Mouse (Mus musculus) limb, embryonic 14.5 days (tissue): ENCODE measurements around the gene Hoxc9. TPM values are rescaled to one million over a fixed set of nuclear protein-coding genes. Genes with fewer than 3 reads are reported as not detected.

Source experiments
- ATAC-seq: fragments of 200-750 bp; cut with Nextera tagmentation; 2 replicates; pipeline ENCODE4 v1.8.0; 2017; ENCODE audit warnings: low read depth, moderate number of reproducible peaks, moderate TSS enrichment; ENCODE audit not compliant: low FRiP score
- DNase-seq: peaks from one replicate; pipeline ENCODE4 v3.0.0-alpha.2; 2015; ENCODE audit warnings: low spot score
- H3K27ac ChIP-seq: fragments of 300-500 bp; sonication (generic); replicated peaks from 2 replicates; pipeline ENCODE4 v1.5.1; 2014; ENCODE audit warnings: low read depth, mild to moderate bottlenecking, low read length, moderate library complexity, mixed read lengths
- H3K27me3 ChIP-seq: fragments of 300-500 bp; sonication (generic); 2 replicates; pipeline ENCODE4 v1.6.1; 2014; ENCODE audit warnings: low read length, mixed read lengths; ENCODE audit not compliant: control insufficient read depth, insufficient read depth
- H3K36me3 ChIP-seq: fragments of 300-500 bp; sonication (generic); 2 replicates; pipeline ENCODE4 v1.6.1; 2014; ENCODE audit warnings: mild to moderate bottlenecking, low read length, moderate library complexity, mixed read lengths; ENCODE audit not compliant: control insufficient read depth, insufficient read depth
- H3K4me1 ChIP-seq: fragments of 300-500 bp; sonication (generic); 2 replicates; pipeline ENCODE4 v1.6.1; 2014; ENCODE audit warnings: antibody characterized with exemption, low read length, mixed read lengths; ENCODE audit not compliant: control insufficient read depth, insufficient read depth
- H3K4me2 ChIP-seq: fragments of 300-500 bp; sonication (generic); replicated peaks from 2 replicates; pipeline ENCODE4 v1.6.1; 2014; ENCODE audit warnings: low read depth, mild to moderate bottlenecking, low read length, moderate library complexity; ENCODE audit not compliant: severe bottlenecking
- H3K4me3 ChIP-seq: fragments of 300-500 bp; sonication (generic); replicated peaks from 2 replicates; pipeline ENCODE4 v1.5.1; 2014; ENCODE audit warnings: low read length
- H3K9ac ChIP-seq: fragments of 300-500 bp; sonication (generic); 2 replicates; pipeline ENCODE4 v1.6.1; 2014; ENCODE audit warnings: mild to moderate bottlenecking, low read depth, low read length, moderate library complexity; ENCODE audit not compliant: severe bottlenecking
- H3K9me3 ChIP-seq: fragments of 300-500 bp; sonication (generic); 2 replicates; pipeline ENCODE4 v1.6.1; 2016; ENCODE audit warnings: low read length; ENCODE audit not compliant: control insufficient read depth
- POLR2A ChIP-seq: fragments of 200-500 bp; IDR thresholded peaks from 2 replicates; pipeline ENCODE4 v1.8.0; 2012; ENCODE audit warnings: inconsistent platforms, mild to moderate bottlenecking, moderate library complexity, borderline replicate concordance; ENCODE audit not compliant: insufficient read depth, insufficient read length; ENCODE audit errors: extremely low read depth
- WGBS: fragments of 180-500 bp; shearing (Covaris S2); extraction: QIAGEN DNeasy Blood & Tissue Kit; methylation state at CpG from one replicate; pipeline ENCODE4 v1.1.7; 2014; 5-methylcytosine and 5-hydroxymethylcytosine counted together
- polyA plus RNA-seq, 2 experiments: library from polyadenylated mRNA; depleted of rRNA in 1 of 2; stranded (reverse) in 1 of 2; unstranded in 1 of 2; fragments of >200 nt; fragmentation: Nextera tagmentation in 1 of 2; extraction: Ambion mirVana in 1 of 2; gene quantifications; 2 replicates each; pipeline versions ENCODE4 v1.2.1 to v1.2.3; 2012 to 2014

Hoxc9 gene
- polyA plus RNA-seq, 2 experiments = 1.1 to 2.1 TPM

DNA sequence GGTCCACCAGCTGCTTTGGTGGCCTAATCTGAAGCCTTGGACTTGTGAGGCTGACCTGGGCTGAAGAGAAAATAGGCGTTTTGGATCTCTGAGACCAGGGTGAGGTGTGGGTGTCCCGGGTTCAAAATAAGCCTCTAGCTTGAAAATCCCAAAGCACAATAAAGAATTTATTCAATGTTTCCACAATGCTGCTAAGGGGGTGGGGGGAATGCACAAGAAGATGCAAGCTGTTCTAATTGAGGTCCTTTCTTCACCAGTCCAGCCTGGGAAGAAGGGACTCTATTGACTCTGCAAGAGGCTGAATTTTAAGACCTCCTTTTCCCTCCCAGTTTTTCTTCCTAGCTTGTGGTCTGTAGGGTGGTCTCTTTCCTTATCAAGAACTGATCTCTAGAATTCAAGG is 25.4 kb upstream of the Hoxc9 start:
- ATAC-seq (no peak), DNase-seq (no peak)
- H3K4me2 ChIP-seq = peak overlapping the region; percentile 24; the same call in 1 of the 2 replicates
- no peaks in the 10 kb centered on the region for H3K9me3 ChIP-seq
- no peaks in the 10 kb centered on the region for H3K36me3 ChIP-seq
- 18% methylated on average over 2 of the region's 2 CpGs for WGBS
- no peaks in the 10 kb centered on the region for H3K4me1 ChIP-seq
- no peak for TF ChIP-seq POLR2A
- H3K9ac ChIP-seq = no peak overlapping the region
- peaks cover 89% of the 10 kb centered on the region for H3K27me3 ChIP-seq
- H3K27ac ChIP-seq = no peak overlapping the region
- H3K4me3 ChIP-seq = no peak overlapping the region

- H3K9me3 ChIP-seq = no peaks in the 10 kb centered on the region
- ATAC-seq (no peak), DNase-seq (no peak)
- H3K27me3 ChIP-seq = peaks cover 90% of the 10 kb centered on the region
- TF ChIP-seq POLR2A = no peak
- peak overlapping the region; percentile 39 for H3K4me2 ChIP-seq
- H3K4me3 ChIP-seq = peak overlapping the region; percentile 44; the same call in 1 of the 2 replicates
- H3K4me1 ChIP-seq = no peaks in the 10 kb centered on the region
- WGBS = 11% methylated on average over 6 of the region's 6 CpGs
- H3K27ac ChIP-seq = no peak overlapping the region
- no peaks in the 10 kb centered on the region for H3K36me3 ChIP-seq
- H3K9ac ChIP-seq = peak overlapping the region; percentile 70; the same call in 1 of the 2 replicates
Observed at GRCm38 (mm10) chr15:102953561-102953960, 22.7 kb upstream of the Hoxc9 start.

DNA sequence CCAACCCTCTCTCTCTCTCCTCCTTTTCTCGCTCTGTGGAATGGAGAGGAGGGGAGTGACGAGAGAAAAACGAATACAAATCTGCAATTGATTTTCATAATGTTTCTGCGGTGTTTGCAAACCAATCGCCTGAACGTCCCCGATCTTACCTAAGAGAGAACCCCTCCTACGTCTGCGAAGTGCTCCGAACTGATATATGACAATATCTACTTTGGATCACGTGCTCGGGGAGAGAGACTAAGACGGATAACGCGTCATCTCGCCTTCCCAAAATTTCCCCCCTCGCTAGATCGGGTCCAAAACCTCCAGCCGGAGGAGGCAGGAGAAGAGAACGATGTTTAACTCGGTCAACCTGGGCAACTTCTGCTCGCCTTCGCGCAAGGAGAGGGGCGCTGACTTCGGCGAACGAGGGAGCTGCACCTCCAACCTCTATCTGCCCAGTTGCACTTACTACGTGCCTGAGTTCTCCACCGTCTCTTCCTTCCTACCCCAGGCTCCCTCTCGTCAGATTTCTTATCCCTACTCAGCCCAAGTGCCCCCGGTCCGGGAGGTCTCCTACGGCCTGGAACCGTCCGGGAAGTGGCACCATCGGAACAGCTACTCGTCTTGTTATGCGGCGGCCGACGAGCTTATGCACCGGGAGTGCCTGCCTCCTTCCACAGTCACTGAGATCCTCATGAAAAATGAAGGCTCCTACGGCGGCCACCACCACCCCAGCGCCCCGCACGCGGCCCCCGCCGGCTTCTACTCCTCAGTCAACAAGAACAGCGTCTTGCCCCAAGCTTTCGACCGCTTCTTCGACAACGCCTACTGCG is 21.8 kb upstream of the Hoxc9 start, which contains the start of gene Hoxc11:
Gene Hoxc11 (plus strand): TSS at position 236 of the 815 bp plus-strand sequence.
- peak within 1 kb of the TSS; percentile 39 for H3K4me2 ChIP-seq

GRCm38 (mm10) chr15:102955007-102955382 is 21.2 kb upstream of the Hoxc9 start:
- WGBS = 2% methylated on average over 22 of the region's 28 CpGs

More for the DNA sequence above, 21.8 kb upstream of the Hoxc9 start, which contains the start of gene Hoxc11:
- peak within 1 kb of the TSS; percentile 71 for H3K27ac ChIP-seq
- H3K4me1 ChIP-seq = no peaks in the 10 kb centered on the region; the same call in 1 of the 2 replicates
- H3K4me3 ChIP-seq = peak within 1 kb of the TSS; percentile 44
- ATAC-seq (no peak), DNase-seq (no peak)
- peaks cover 85% of the 10 kb centered on the region for H3K27me3 ChIP-seq
- WGBS = under 1% methylated on average over 52 of the region's 57 CpGs
- peak within 1 kb of the TSS; percentile 70 for H3K9ac ChIP-seq
- H3K36me3 ChIP-seq = no peaks in the 10 kb centered on the region
- TF ChIP-seq POLR2A = no peak
- no peaks in the 10 kb centered on the region for H3K9me3 ChIP-seq

DNA sequence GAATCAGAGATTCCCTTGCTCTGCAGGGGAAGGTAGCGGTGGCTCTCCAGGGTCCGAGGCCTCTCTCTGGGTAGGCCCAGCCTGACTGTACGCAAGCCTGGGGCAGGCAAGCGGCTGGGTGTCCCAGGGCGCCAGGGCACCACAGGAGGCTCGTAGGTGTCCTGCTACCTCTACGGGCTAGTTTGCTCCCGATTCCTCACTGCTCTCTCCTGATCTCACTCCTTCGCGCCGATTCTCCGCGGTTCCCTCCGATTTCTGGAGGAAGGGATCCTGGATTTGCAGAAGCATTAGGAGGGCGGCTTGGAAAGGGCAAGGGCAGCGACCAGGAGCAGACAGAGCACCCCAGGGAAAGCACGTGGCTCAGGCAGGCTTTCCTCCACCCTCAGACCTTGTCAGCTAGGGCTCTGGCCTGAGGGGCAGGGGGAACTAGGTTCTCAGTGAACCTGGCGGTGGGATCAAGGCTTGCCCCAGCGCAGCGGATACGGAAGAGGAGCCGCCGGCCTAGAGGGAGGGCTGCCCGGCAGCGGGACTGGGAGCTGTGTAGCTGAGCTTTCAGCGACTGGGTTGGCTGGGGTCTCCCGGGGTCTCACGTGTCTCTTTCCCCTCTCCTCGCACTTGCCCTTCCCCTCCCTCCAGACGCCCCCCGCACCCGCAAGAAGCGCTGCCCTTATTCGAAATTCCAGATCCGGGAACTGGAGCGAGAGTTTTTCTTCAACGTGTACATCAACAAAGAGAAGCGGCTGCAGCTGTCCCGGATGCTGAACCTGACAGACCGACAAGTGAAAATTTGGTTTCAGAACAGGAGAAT is 20.2 kb upstream of the Hoxc9 start:
- under 1% methylated on average over 28 of the region's 40 CpGs for WGBS
- peak overlapping the region; percentile 44 for H3K4me3 ChIP-seq

More at GRCm38 (mm10) chr15:102955007-102955382, 21.2 kb upstream of the Hoxc9 start:
- peak overlapping the region; percentile 70 for H3K9ac ChIP-seq
- no peak for TF ChIP-seq POLR2A
- DNase-seq (no peak), ATAC-seq (no peak)
- H3K27me3 ChIP-seq = peaks cover 85% of the 10 kb centered on the region
- H3K27ac ChIP-seq = peak overlapping the region; percentile 71
- H3K4me1 ChIP-seq = peaks cover 6% of the 10 kb centered on the region; the same call in 1 of the 2 replicates
- H3K4me2 ChIP-seq = peak overlapping the region; percentile 39
- peak overlapping the region; percentile 44 for H3K4me3 ChIP-seq
- H3K9me3 ChIP-seq = no peaks in the 10 kb centered on the region
- no peaks in the 10 kb centered on the region for H3K36me3 ChIP-seq

More for the DNA sequence above, 20.2 kb upstream of the Hoxc9 start:
- Histone ChIP-seq H3K27me3 (peaks cover 85% of the 10 kb centered on the region), H3K27ac (0 out of 2 replicates have a peak overlapping the region, but pooled peaks have one; percentile 52), H3K36me3 (no peaks in the 10 kb centered on the region), H3K9me3 (no peaks in the 10 kb centered on the region), H3K4me2 (peak overlapping the region; percentile 39), H3K9ac (peak overlapping the region; percentile 70), H3K4me1 (peaks cover 10% of the 10 kb centered on the region; the same call in 1 of the 2 replicates)
- DNase-seq (no peak), ATAC-seq (no peak)
- no peak for TF ChIP-seq POLR2A
